Mouse (Mus musculus) spleen, postnatal 4 days (tissue): ENCODE results near the gene Gsdma2.

ENCODE experiments used
- DNase-seq, 2 experiments: peaks; one replicate each; pipeline ENCODE4 v3.0.0; 2022; ENCODE audit warnings: low spot score in 2 of 2

Gene Gsdma2

DNA sequence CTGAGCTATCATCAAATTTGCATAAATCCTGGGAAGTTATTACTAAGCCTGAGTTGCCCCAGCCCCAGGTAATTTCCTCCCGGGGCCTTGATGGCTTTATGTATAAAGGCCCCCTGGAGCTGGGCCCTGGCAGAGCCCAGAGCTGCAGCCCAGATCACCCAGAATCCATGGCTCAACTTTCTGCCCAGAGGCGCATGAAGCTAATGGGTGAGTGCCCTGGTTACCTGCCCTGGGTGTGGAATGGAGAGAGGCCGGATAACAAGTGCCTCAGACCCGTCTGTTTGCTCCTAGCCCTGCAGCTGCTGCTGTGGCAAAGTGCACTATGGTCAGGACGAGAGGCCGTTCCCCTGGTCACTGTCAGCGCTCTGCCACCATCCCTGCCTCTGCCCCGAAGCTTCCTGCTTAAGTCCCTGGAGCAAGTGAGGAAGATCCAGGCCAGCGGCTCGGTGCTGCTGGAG is 54.7 kb downstream of the Gsdma2 start, which contains the start of gene Csf3:
TSS of gene Csf3 (plus strand) at position 51 of the 458 bp plus-strand sequence.
- DNase-seq: no peak

DNA sequence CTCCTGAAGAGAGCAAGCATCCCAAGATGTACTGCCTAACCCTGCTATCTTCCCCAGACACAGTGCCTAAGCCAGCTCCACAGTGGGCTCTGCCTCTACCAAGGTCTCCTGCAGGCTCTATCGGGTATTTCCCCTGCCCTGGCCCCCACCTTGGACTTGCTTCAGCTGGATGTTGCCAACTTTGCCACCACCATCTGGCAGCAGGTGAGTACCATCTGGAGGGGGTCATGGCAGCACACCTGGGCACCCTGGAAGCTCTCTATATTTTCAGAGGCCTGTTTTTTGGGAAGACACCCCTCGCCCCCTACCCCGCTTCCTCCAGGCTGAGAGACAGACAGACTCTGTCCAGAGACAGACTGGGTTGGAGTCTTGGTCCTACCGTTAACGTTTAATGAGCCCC is 55.8 kb downstream of the Gsdma2 start:
- no peak for DNase-seq

DNA sequence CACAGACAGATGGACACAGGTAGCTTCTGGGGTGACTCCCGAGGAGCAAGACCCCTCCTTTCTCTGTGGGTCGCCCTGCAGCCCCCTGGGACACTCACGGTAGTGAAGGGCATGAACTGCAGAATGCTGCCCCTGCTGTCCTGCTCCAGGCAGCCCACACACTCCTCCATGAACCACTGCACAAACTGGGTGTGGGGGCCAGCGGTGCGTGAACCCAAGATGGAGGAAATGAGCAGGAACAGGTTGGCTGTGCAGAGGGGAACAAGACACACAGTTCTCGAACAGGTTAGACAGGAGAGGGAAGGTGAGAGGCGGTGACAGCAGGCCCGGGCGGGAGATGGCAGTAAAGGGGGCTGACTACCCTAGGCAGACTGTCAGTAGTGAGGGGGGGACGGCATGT is 58.5 kb downstream of the Gsdma2 start:
- DNase-seq: no peak
